Comparison of ENCODE assay signal across 9 mouse cellular contexts in genomic region chr11:120659509-120660300, GRCm38 (mm10). TPM values are rescaled to one million over a fixed set of nuclear protein-coding genes. Genes with fewer than 3 reads are reported as not detected.
DNase-seq lines count a peak whose midpoint lies in the region; ATAC-seq and TF ChIP-seq lines count a peak whose summit lies in the region.
"Had no signal": no experiment of that assay in that cellular context is flagged by ENCODE, and none has a peak within 500 bp of the region (broad histone marks: within the 10 kb centered on the region; RNA-seq: fewer than 3 reads in every experiment).

No protein-coding gene starts in this region.

- H3K9ac ChIP-seq in embryonic facial prominence, embryonic 14.5 days (ENCODE audit: low read depth, low read length), result peak overlapping the region; percentile 56
- no peak overlapping the region; the same call in 1 of the 2 replicates for H3K9ac ChIP-seq in kidney, postnatal 0 days (ENCODE audit: low read depth, low read length)

- no peak for TF ChIP-seq CTCF in layer of hippocampus, adult 2 months (conservative IDR thresholded peaks at IDR 0.05)
- TF ChIP-seq CTCF in kidney, postnatal 0 days (IDR thresholded peaks at IDR 0.05; ENCODE audit: low read depth), result no peak

- no peaks in the 10 kb centered on the region for H3K79me2 ChIP-seq in myocyte (ENCODE audit: control insufficient read depth, insufficient read depth)

- H3K9me3 ChIP-seq in embryonic facial prominence, embryonic 14.5 days (ENCODE audit: control insufficient read depth, low read length), result no peaks in the 10 kb centered on the region
- H3K9me3 ChIP-seq in kidney, postnatal 0 days (replicated peaks; ENCODE audit: low read length), result no peaks in the 10 kb centered on the region

- no peak for TF ChIP-seq POLR2A in myocyte (IDR thresholded peaks at IDR 0.05; ENCODE audit: insufficient read length, low read depth)

- H3K27me3 ChIP-seq in embryonic facial prominence, embryonic 14.5 days (replicated peaks; ENCODE audit: control insufficient read depth, insufficient read depth, low read length), result peaks cover 71% of the 10 kb centered on the region
- H3K27me3 ChIP-seq in kidney, postnatal 0 days (ENCODE audit: insufficient read depth, low read length), result peaks cover 32% of the 10 kb centered on the region
- peaks cover 71% of the 10 kb centered on the region for H3K27me3 ChIP-seq in myocyte (ENCODE audit: control insufficient read depth, insufficient read depth, insufficient read length)

- WGBS in embryonic facial prominence, embryonic 14.5 days, result 2% methylated on average over 37 of the region's 50 CpGs
- WGBS in kidney, postnatal 0 days, result 2% methylated on average over 50 of the region's 50 CpGs

- peaks cover 10% of the 10 kb centered on the region; the same call in 1 of the 2 replicates for H3K4me1 ChIP-seq in embryonic facial prominence, embryonic 14.5 days (ENCODE audit: control insufficient read depth, insufficient read depth, low read length)
- H3K4me1 ChIP-seq in kidney, postnatal 0 days (replicated peaks; ENCODE audit: insufficient read depth, low read length), result peaks cover 4% of the 10 kb centered on the region; the same call in 1 of the 2 replicates

- H3K27ac ChIP-seq in layer of hippocampus, adult 2 months, result peak overlapping the region; percentile 73
- H3K27ac ChIP-seq in embryonic facial prominence, embryonic 14.5 days (replicated peaks; ENCODE audit: low read depth, low read length), result no peak overlapping the region
- H3K27ac ChIP-seq in kidney, postnatal 0 days, result no peak overlapping the region

- ATAC-seq in embryonic facial prominence, embryonic 14.5 days (ENCODE audit: low read depth), result 0 out of 2 replicates have a peak, but pooled peaks have one; percentile 15
- peak; percentile 12; the same call in 1 of the 2 replicates for ATAC-seq in kidney, postnatal 0 days (replicated peaks; ENCODE audit: low FRiP score, low read depth)

- no peak overlapping the region for H3ac ChIP-seq in myocyte (ENCODE audit: control insufficient read depth, insufficient read length)

- no peak for DNase-seq in layer of hippocampus, adult 2 months (ENCODE audit: low spot score in 2 of 2)
- no peak for DNase-seq in layer of hippocampus, postnatal 25 days (ENCODE audit: extremely low spot score in 1 of 2, low spot score in 1 of 2)
- no peak for DNase-seq in embryonic facial prominence, embryonic 14.5 days (ENCODE audit: low spot score)
- DNase-seq in kidney, postnatal 0 days (ENCODE audit: low spot score), result no peak
- no peak for DNase-seq in gastrocnemius, postnatal 4 days (ENCODE audit: low spot score in 2 of 2)
- no peak for DNase-seq in cerebellum, adult 18-20 months
- no peak for DNase-seq in cerebellum, postnatal 4 days (ENCODE audit: low spot score in 2 of 2)

- no peaks in the 10 kb centered on the region for H3K36me3 ChIP-seq in embryonic facial prominence, embryonic 14.5 days (ENCODE audit: control insufficient read depth, insufficient read depth, low read length)
- no peaks in the 10 kb centered on the region for H3K36me3 ChIP-seq in kidney, postnatal 0 days (ENCODE audit: insufficient read depth, low read length)
- no peaks in the 10 kb centered on the region for H3K36me3 ChIP-seq in myocyte (ENCODE audit: control insufficient read depth, insufficient read depth)

- H3K4me3 ChIP-seq in layer of hippocampus, adult 2 months, result peak overlapping the region; percentile 49
- peak overlapping the region; percentile 48 for H3K4me3 ChIP-seq in embryonic facial prominence, embryonic 14.5 days (ENCODE audit: low read depth, low read length)
- peak overlapping the region; percentile 47 for H3K4me3 ChIP-seq in kidney, postnatal 0 days (replicated peaks; ENCODE audit: low read depth, low read length)
- H3K4me3 ChIP-seq in myocyte, result no peak overlapping the region

- H3K4me2 ChIP-seq in embryonic facial prominence, embryonic 14.5 days (ENCODE audit: low read depth, low read length), result peak overlapping the region; percentile 80
- peak overlapping the region; percentile 71 for H3K4me2 ChIP-seq in kidney, postnatal 0 days (ENCODE audit: low read length)
- peak overlapping the region; percentile 73 for H3K4me2 ChIP-seq in myocyte (ENCODE audit: low read depth)

TF ChIP-seq in myocyte, 11 proteins besides CTCF, POLR2A, EP300 and RAD21:
- TF ChIP-seq MAX (IDR thresholded peaks at IDR 0.05; ENCODE audit: low read depth) (no peak), REST (IDR thresholded peaks at IDR 0.05; ENCODE audit: insufficient read depth, insufficient read length) (no peak), CEBPB (IDR thresholded peaks at IDR 0.05; ENCODE audit: insufficient read depth, poor library complexity, severe bottlenecking) (no peak)

RNA-seq across cellular contexts. Expression of gene Notum, which starts 1.3 kb away (rescaled TPM):
- 1 to 10 TPM; 4.7 to 5.4 TPM for total RNA-seq in layer of hippocampus, adult 2 months (2021)
- 1 to 10 TPM; 4.5 to 8.2 TPM for total RNA-seq in layer of hippocampus, postnatal 25 days (2021)
- polyA plus RNA-seq in embryonic facial prominence, embryonic 14.5 days (2014; fragmentation: Nextera tagmentation; extraction: Ambion mirVana), result 3.6 and 4.9 TPM in 2 replicates
- polyA plus RNA-seq in kidney, postnatal 0 days (2015; fragmentation: Nextera tagmentation; extraction: Ambion mirVana), result 5.3 and 7.4 TPM in 2 replicates
- polyA plus RNA-seq in myocyte (2012; fragmentation: generic; extraction: Trizol), result 0.19 TPM
- total RNA-seq in gastrocnemius, postnatal 4 days (2021), result 1 to 10 TPM; 1.2 to 1.7 TPM

RNA-seq across cellular contexts. Expression of gene Myadml2, which starts 11.7 kb away (rescaled TPM):
- total RNA-seq in layer of hippocampus, adult 2 months (2021), result 1 to 10 TPM; 3.9 to 8.7 TPM
- 1 to 10 TPM; 2.5 to 3.5 TPM for total RNA-seq in layer of hippocampus, postnatal 25 days (2021)
- polyA plus RNA-seq in embryonic facial prominence, embryonic 14.5 days (2014; fragmentation: Nextera tagmentation; extraction: Ambion mirVana), result 3.4 and 3.6 TPM in 2 replicates
- 0.24 and 0.28 TPM in 2 replicates for polyA plus RNA-seq in kidney, postnatal 0 days (2015; fragmentation: Nextera tagmentation; extraction: Ambion mirVana)
- polyA plus RNA-seq in myocyte (2012; fragmentation: generic; extraction: Trizol), result 4.6 TPM
- total RNA-seq in gastrocnemius, postnatal 4 days (2021), result 10 to 100 TPM; 81.2 to 83.4 TPM
- polyA plus RNA-seq: Patski had no signal

RNA-seq across cellular contexts. Expression of gene Aspscr1, which starts 13.1 kb away (rescaled TPM):
- total RNA-seq in layer of hippocampus, adult 2 months (2021), result 10 to 100 TPM; 50.7 to 53.2 TPM
- 10 to 100 TPM; 50.0 to 55.7 TPM for total RNA-seq in layer of hippocampus, postnatal 25 days (2021)
- polyA plus RNA-seq in embryonic facial prominence, embryonic 14.5 days (2014; fragmentation: Nextera tagmentation; extraction: Ambion mirVana), result 93.1 and 100.0 TPM in 2 replicates
- 122 TPM in 2 replicates for polyA plus RNA-seq in kidney, postnatal 0 days (2015; fragmentation: Nextera tagmentation; extraction: Ambion mirVana)
- polyA plus RNA-seq in myocyte (2012; fragmentation: generic; extraction: Trizol), result 65.9 TPM
- 10 to 100 TPM; 48.6 to 55.3 TPM for total RNA-seq in gastrocnemius, postnatal 4 days (2021)

RNA-seq across cellular contexts. Expression of gene Pycr1, which starts 16.1 kb away (rescaled TPM):
- 1 to 10 TPM; 1.3 to 1.8 TPM for total RNA-seq in layer of hippocampus, adult 2 months (2021)
- 1 to 10 TPM; 4.3 to 4.9 TPM for total RNA-seq in layer of hippocampus, postnatal 25 days (2021)
- 56.7 and 64.7 TPM in 2 replicates for polyA plus RNA-seq in embryonic facial prominence, embryonic 14.5 days (2014; fragmentation: Nextera tagmentation; extraction: Ambion mirVana)
- 12.2 and 13.9 TPM in 2 replicates for polyA plus RNA-seq in kidney, postnatal 0 days (2015; fragmentation: Nextera tagmentation; extraction: Ambion mirVana)
- polyA plus RNA-seq in myocyte (2012; fragmentation: generic; extraction: Trizol), result 56.9 TPM
- total RNA-seq in gastrocnemius, postnatal 4 days (2021), result 10 to 100 TPM; 27.6 to 29.0 TPM

RNA-seq across cellular contexts. Expression of gene Mafg, which starts 26.3 kb away (rescaled TPM):
- 10 to 100 TPM; 71.6 to 80.3 TPM for total RNA-seq in layer of hippocampus, adult 2 months (2021)
- total RNA-seq in layer of hippocampus, postnatal 25 days (2021), result 10 to 100 TPM; 68.9 to 83.2 TPM
- polyA plus RNA-seq in embryonic facial prominence, embryonic 14.5 days (2014; fragmentation: Nextera tagmentation; extraction: Ambion mirVana), result 26.3 and 26.8 TPM in 2 replicates
- 26.5 and 27.4 TPM in 2 replicates for polyA plus RNA-seq in kidney, postnatal 0 days (2015; fragmentation: Nextera tagmentation; extraction: Ambion mirVana)
- polyA plus RNA-seq in myocyte (2012; fragmentation: generic; extraction: Trizol), result 43.1 TPM
- 10 to 100 TPM; 36.7 to 42.6 TPM for total RNA-seq in gastrocnemius, postnatal 4 days (2021)

Comparison
In these comparisons a context has a peak if more than half of its experiments do, and no peak if none do; other contexts are left out.
1. RNA of gene Myadml2, which starts 11.7 kb away (total RNA-seq): 81.2 to 83.4 TPM in gastrocnemius, postnatal 4 days; 3.9 to 8.7 TPM in layer of hippocampus, adult 2 months and 2.5 to 3.5 TPM in layer of hippocampus, postnatal 25 days; every median in the first group is over 4 times any median in the second.
2. Peak in every context shown above with its lines, with median percentiles within 50 percentile points of each other: H3K4me2 ChIP-seq.